Mouse (Mus musculus) midbrain, embryonic 11.5 days (tissue): ENCODE data around the gene Eloa. TPM values are rescaled to one million over a fixed set of nuclear protein-coding genes. Genes with fewer than 3 reads are reported as not detected.
A peak's percentile ranks its signal among the peaks of the same experiment; 100 is the strongest.

Experiments
- ATAC-seq: fragments of 200-750 bp; cut with Nextera tagmentation; 2 replicates; pipeline ENCODE4 v1.8.0; 2017; ENCODE audit warnings: moderate TSS enrichment, moderate library complexity; ENCODE audit not compliant: low FRiP score
- DNase-seq: peaks from one replicate; pipeline ENCODE4 v3.0.0; 2015; ENCODE audit warnings: low spot score; ENCODE audit errors: missing footprints
- H3K27ac ChIP-seq: fragments of 300-500 bp; sonication (generic); 2 replicates; pipeline ENCODE4 v1.5.1; 2014; ENCODE audit warnings: low read depth, low read length
- H3K27me3 ChIP-seq: fragments of 300-500 bp; sonication (generic); 2 replicates; pipeline ENCODE4 v1.6.1; 2014; ENCODE audit warnings: mild to moderate bottlenecking, low read length, moderate library complexity, mixed read lengths; ENCODE audit not compliant: control insufficient read depth, insufficient read depth
- H3K36me3 ChIP-seq: fragments of 300-500 bp; sonication (generic); 2 replicates; pipeline ENCODE4 v1.6.1; 2014; ENCODE audit warnings: mild to moderate bottlenecking, low read length, moderate library complexity, mixed read lengths; ENCODE audit not compliant: control insufficient read depth, insufficient read depth
- H3K4me1 ChIP-seq: fragments of 300-500 bp; sonication (generic); 2 replicates; pipeline ENCODE4 v1.6.1; 2014; ENCODE audit warnings: low read length; ENCODE audit not compliant: control insufficient read depth, insufficient read depth
- H3K4me2 ChIP-seq: fragments of 300-500 bp; sonication (generic); 2 replicates; pipeline ENCODE4 v1.6.1; 2014; ENCODE audit warnings: mild to moderate bottlenecking, moderate library complexity
- H3K4me3 ChIP-seq: fragments of 300-500 bp; sonication (generic); 2 replicates; pipeline ENCODE4 v1.5.1; 2014; ENCODE audit warnings: low read depth, low read length
- H3K9ac ChIP-seq: fragments of 300-500 bp; sonication (generic); 2 replicates; pipeline ENCODE4 v1.6.1; 2014; ENCODE audit warnings: low read length
- H3K9me3 ChIP-seq: fragments of 300-500 bp; sonication (generic); 2 replicates; pipeline ENCODE4 v1.6.1; 2016; ENCODE audit warnings: low read length; ENCODE audit not compliant: control insufficient read depth
- WGBS: fragments of 180-500 bp; shearing (Covaris S2); extraction: QIAGEN DNeasy Blood & Tissue Kit; methylation state at CpG from one replicate; pipeline ENCODE4 v1.1.7; 2014; 5-methylcytosine and 5-hydroxymethylcytosine counted together
- polyA plus RNA-seq: library from polyadenylated mRNA; unstranded; fragments of >200 nt; fragmentation: Nextera tagmentation; extraction: Ambion mirVana; gene quantifications from 2 replicates; pipeline ENCODE4 v1.2.1, GENCODE M21; 2014

The Eloa gene
- polyA plus RNA-seq, 1 experiment from 2014 or later, result 42.8 TPM

- peaks cover 23% of the 10 kb centered on the region for H3K36me3 ChIP-seq
- no peak for DNase-seq
Measured at GRCm38 (mm10) chr4:135967086-135967760, 54.3 kb downstream of the Eloa start.

DNA sequence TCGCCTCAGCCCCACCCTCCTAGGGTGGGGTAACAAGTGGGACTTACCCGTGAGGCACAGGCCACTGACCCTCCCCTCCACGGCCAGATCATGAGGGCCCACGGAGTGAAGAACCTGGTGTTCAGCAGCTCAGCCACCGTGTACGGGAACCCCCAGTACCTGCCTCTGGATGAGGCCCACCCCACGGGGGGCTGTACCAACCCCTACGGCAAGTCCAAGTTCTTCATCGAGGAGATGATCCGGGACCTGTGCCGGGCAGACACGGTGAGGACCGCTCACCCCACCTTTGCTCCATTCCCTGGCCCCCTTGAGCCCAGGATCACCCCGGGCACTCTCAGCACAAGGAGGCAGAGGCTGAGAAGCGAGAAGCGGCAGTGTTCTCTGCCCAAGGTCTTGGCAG, 55.3 kb downstream of the Eloa start:
- DNase-seq, result no peak
- Histone ChIP-seq H3K9me3 (no peaks in the 10 kb centered on the region), H3K36me3 (peaks cover 23% of the 10 kb centered on the region), H3K4me2 (no peak overlapping the region), H3K4me1 (peaks cover 10% of the 10 kb centered on the region), H3K9ac (no peak overlapping the region), H3K27ac (no peak overlapping the region), H3K27me3 (no peaks in the 10 kb centered on the region; the same call in 1 of the 2 replicates), H3K4me3 (no peak overlapping the region)
- no peak for ATAC-seq
- WGBS, result 93% methylated on average over 16 of the region's 16 CpGs

More at GRCm38 (mm10) chr4:135967086-135967760, 54.3 kb downstream of the Eloa start:
- no peaks in the 10 kb centered on the region; the same call in 1 of the 2 replicates for H3K27me3 ChIP-seq
- H3K9ac ChIP-seq, result no peak overlapping the region
- H3K27ac ChIP-seq, result no peak overlapping the region
- no peak for ATAC-seq
- peaks cover 17% of the 10 kb centered on the region for H3K4me1 ChIP-seq
- no peak overlapping the region for H3K4me2 ChIP-seq
- 90% methylated on average over 18 of the region's 18 CpGs for WGBS
- H3K9me3 ChIP-seq, result no peaks in the 10 kb centered on the region
- H3K4me3 ChIP-seq, result no peak overlapping the region

GRCm38 (mm10) chr4:135965113-135965512, 56.5 kb downstream of the Eloa start:
- no peaks in the 10 kb centered on the region; the same call in 1 of the 2 replicates for H3K27me3 ChIP-seq
- H3K36me3 ChIP-seq, result peaks cover 23% of the 10 kb centered on the region
- H3K27ac ChIP-seq, result no peak overlapping the region
- no peak overlapping the region for H3K4me2 ChIP-seq
- no peak for DNase-seq
- H3K4me1 ChIP-seq, result peaks cover 9% of the 10 kb centered on the region
- no peak for ATAC-seq
- no peak overlapping the region for H3K9ac ChIP-seq
- WGBS, result 84% methylated on average over 9 of the region's 9 CpGs
- H3K9me3 ChIP-seq, result no peaks in the 10 kb centered on the region
- no peak overlapping the region for H3K4me3 ChIP-seq

DNA sequence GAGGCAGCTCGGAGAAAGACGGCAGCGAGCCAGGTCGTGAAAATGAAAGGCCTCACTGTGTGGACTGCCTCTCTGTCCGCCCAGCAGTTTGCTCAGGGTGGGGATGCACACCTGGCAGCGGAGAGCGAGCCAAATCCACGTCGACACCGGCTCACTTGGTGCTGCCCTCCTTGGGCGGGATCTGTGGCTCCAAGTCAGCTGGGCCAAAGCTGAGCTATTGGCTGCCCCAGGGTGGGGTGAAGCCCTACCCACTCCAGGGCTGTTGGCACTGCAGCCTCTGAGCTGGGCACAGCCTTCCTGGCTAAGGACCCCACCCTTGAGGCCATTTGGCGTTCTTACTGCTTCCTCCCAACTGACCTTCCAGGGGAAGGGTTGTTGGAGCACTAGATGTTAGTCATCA, 57.1 kb downstream of the Eloa start:
- no peak overlapping the region for H3K27ac ChIP-seq
- peak overlapping the region; percentile 72 for H3K9ac ChIP-seq
- H3K27me3 ChIP-seq, result no peaks in the 10 kb centered on the region; the same call in 1 of the 2 replicates
- H3K4me1 ChIP-seq, result peaks cover 9% of the 10 kb centered on the region
- ATAC-seq (no peak), DNase-seq (no peak)
- H3K4me3 ChIP-seq, result peak overlapping the region; percentile 72
- 3% methylated on average over 12 of the region's 12 CpGs for WGBS
- H3K9me3 ChIP-seq, result no peaks in the 10 kb centered on the region
- peak overlapping the region; percentile 89 for H3K4me2 ChIP-seq
- peaks cover 16% of the 10 kb centered on the region for H3K36me3 ChIP-seq

GRCm38 (mm10) chr4:135963457-135964193, 57.9 kb downstream of the Eloa start, which contains the start of gene Gale:
TSS of gene Gale (plus strand) at chr4:135963727.
- peak; percentile 99 for DNase-seq
- peak; percentile 92 for ATAC-seq
- Histone ChIP-seq H3K36me3 (peaks cover 8% of the 10 kb centered on the region; the same call in 1 of the 2 replicates), H3K4me3 (peak within 1 kb of the TSS; percentile 72), H3K27me3 (no peaks in the 10 kb centered on the region; the same call in 1 of the 2 replicates), H3K4me1 (peaks cover 9% of the 10 kb centered on the region), H3K27ac (peak within 1 kb of the TSS; percentile 68), H3K9ac (peak within 1 kb of the TSS; percentile 78), H3K4me2 (peak within 1 kb of the TSS; percentile 89), H3K9me3 (no peaks in the 10 kb centered on the region)
- under 1% methylated on average over 55 of the region's 56 CpGs for whole genome bisulfite sequencing

- DNase-seq (no peak), ATAC-seq (0 out of 2 replicates have a peak, but pooled peaks have one; percentile 6)
- Histone ChIP-seq H3K4me2 (peak overlapping the region; percentile 89), H3K4me3 (peak overlapping the region; percentile 72), H3K27me3 (no peaks in the 10 kb centered on the region; the same call in 1 of the 2 replicates), H3K36me3 (peaks cover 4% of the 10 kb centered on the region; the same call in 1 of the 2 replicates), H3K9ac (peak overlapping the region; percentile 78), H3K9me3 (no peaks in the 10 kb centered on the region), H3K4me1 (peaks cover 9% of the 10 kb centered on the region), H3K27ac (peak overlapping the region; percentile 68)
- 6% methylated on average over 15 of the region's 15 CpGs for WGBS
Measured at GRCm38 (mm10) chr4:135962946-135963345, 58.6 kb downstream of the Eloa start.

DNA sequence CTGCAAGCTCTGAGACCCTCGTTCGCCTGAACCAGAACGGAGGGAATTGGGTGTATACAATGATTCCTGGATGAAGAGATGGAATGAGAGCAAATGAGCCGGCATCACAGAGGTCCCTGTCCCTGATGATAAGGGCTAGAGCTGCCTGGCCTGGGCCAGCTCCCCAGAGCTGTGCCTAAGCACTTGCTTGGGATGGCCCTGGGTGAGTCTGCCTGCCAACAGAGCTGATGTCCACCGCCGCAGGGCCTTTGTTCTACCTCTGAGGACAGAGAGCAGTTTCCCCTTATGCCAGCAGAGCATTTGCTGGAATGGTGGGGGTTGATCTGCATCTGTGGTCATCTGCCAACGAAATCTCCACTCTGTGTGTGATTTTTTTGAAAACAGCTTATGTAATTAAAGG, 59.4 kb downstream of the Eloa start:
- ATAC-seq, result no peak
- Histone ChIP-seq H3K4me1 (peaks cover 9% of the 10 kb centered on the region), H3K4me3 (no peak overlapping the region), H3K4me2 (no peak overlapping the region), H3K36me3 (0 out of 2 replicates have a peak, but pooled peaks cover 2% of the 10 kb centered on the region), H3K27ac (no peak overlapping the region), H3K27me3 (no peaks in the 10 kb centered on the region; the same call in 1 of the 2 replicates), H3K9ac (no peak overlapping the region), H3K9me3 (no peaks in the 10 kb centered on the region)
- 92% methylated on average over 7 of the region's 7 CpGs for WGBS
- DNase-seq, result no peak

DNA sequence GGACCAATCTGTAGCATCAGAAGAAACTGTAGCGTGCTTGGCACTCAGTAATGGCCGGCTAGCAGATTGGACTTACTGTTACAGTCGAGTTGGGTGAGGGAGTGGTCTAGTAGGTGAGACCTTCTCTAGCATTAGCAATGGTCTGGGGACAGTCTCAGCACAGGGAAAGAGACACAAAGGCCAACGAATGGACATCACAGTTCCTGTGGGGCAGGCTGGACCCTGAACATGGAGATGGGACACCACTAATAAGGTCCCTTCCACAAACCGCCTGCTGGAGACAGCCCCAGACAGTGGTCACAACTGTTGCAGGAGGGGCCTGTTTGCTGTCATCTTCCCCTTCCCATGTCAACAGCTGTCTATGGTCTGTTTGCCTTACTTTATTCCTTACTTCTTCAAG, 59.9 kb downstream of the Eloa start:
- no peak for DNase-seq
- H3K36me3 ChIP-seq, result no peaks in the 10 kb centered on the region
- peaks cover 9% of the 10 kb centered on the region for H3K4me1 ChIP-seq
- WGBS, result 91% methylated on average over 5 of the region's 5 CpGs
- no peaks in the 10 kb centered on the region for H3K9me3 ChIP-seq
- no peak overlapping the region for H3K4me2 ChIP-seq
- H3K27me3 ChIP-seq, result no peaks in the 10 kb centered on the region; the same call in 1 of the 2 replicates
- no peak overlapping the region for H3K4me3 ChIP-seq
- ATAC-seq, result no peak
- H3K9ac ChIP-seq, result no peak overlapping the region
- no peak overlapping the region for H3K27ac ChIP-seq

DNA sequence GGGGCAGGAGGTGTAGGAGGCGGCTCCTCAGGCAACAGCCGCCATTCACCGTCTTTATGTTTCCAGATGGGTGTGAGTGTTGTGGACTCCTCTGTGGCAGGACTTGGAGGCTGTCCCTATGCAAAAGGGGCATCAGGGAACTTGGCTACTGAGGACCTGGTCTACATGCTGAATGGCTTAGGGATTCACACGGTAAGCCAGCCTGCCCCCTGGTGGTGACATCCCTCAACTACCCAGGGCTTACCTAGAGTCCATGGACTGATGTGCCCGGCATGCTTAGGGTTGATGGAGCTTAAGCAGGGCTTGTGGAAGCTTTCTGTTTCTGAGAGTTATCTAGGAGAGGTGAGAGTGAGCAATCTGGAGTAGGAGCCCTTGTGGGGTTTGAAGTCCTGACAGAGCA, 60.8 kb downstream of the Eloa start:
- no peak overlapping the region for H3K9ac ChIP-seq
- peak; percentile 99 for DNase-seq
- no peak overlapping the region for H3K4me3 ChIP-seq
- no peaks in the 10 kb centered on the region; the same call in 1 of the 2 replicates for H3K27me3 ChIP-seq
- no peak overlapping the region for H3K4me2 ChIP-seq
- ATAC-seq, result no peak
- H3K9me3 ChIP-seq, result no peaks in the 10 kb centered on the region
- H3K36me3 ChIP-seq, result no peaks in the 10 kb centered on the region
- peaks cover 9% of the 10 kb centered on the region for H3K4me1 ChIP-seq
- H3K27ac ChIP-seq, result no peak overlapping the region
- WGBS, result 27% methylated on average over 5 of the region's 5 CpGs
